Mouse (Mus musculus): ENCODE data around the gene Arhgap36.

Arhgap36 gene

DNA sequence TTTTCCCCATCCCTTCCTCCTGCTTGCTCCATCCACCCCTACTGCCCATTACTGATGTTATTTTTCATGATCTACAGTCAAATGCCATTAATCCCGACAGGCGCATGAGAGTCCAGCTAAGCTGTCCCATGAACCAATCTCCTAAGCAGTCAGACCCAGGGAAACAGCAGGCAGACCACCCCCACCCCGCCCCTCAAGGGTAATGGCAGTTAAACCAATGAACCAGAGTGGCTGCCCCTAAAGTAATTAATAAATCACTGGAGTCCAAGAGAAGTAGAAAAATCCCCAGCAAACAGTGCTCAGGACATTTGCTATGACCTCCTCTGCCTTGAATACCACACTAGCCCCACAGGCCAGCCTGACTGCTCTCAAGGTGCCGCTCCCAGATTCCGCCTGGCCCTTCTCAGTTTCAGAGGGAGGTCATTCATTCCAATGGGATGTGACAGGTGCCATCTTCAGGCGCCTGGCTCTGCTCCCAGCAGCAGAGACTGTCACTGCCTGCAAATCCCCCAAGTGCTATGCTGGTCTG is at the start of gene Arhgap36:
Gene Arhgap36 (plus strand): TSS at position 504 of the 529 bp plus-strand sequence.
- ATAC-seq (ENCODE audit: low TSS enrichment): no peak

GRCm38 (mm10) chrX:49457781-49458180 is 6.0 kb upstream of the Arhgap36 start:
- ATAC-seq (ENCODE audit: low TSS enrichment): no peak

DNA sequence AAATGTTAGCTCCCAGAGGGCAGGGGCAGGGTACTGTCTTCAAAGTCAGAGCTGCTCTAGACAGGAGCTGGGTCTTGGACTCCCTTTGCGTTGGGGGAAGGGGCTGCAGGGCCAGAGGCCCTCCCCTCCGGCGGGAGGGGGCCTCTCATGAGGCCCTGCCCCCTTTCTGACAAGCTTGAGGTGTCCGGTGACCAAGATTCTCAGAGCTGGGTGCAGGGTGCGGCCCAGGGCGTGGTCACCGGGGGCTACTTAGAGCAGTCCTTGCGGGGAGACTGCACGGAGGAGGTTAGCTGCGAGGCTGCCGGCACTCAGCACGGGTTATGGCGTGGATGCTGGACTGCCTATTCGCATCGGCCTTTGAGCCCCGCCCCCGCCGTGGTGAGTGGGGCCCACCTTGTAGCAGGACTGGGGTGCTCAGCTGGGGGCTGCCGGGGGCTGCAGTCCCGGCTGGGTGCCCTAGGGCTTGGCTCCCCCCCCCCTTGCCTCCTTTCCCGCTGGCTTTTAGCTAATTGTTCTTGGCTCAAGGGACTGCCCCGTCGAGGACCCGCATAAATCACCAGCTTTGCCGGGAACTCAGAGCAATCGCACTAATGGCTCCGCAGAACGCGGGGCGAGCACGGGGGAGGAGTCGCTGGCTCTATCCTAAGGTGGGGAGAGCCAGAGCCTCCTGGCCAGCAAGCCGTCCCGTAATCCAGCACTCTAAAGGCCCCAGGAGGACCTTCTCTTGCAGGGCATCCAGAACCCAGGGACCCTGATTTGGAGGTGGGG is 6.7 kb downstream of the Arhgap36 start:
- no peak for ATAC-seq (ENCODE audit: low TSS enrichment)

- ATAC-seq (ENCODE audit: low TSS enrichment): no peak
Measured at GRCm38 (mm10) chrX:49479968-49480809, 16.4 kb downstream of the Arhgap36 start.

- no peak for ATAC-seq (ENCODE audit: low TSS enrichment)
Measured at GRCm38 (mm10) chrX:49480846-49481245, 17.1 kb downstream of the Arhgap36 start.

GRCm38 (mm10) chrX:49489141-49489540 is 25.4 kb downstream of the Arhgap36 start:
- ATAC-seq (ENCODE audit: low TSS enrichment): no peak

DNA sequence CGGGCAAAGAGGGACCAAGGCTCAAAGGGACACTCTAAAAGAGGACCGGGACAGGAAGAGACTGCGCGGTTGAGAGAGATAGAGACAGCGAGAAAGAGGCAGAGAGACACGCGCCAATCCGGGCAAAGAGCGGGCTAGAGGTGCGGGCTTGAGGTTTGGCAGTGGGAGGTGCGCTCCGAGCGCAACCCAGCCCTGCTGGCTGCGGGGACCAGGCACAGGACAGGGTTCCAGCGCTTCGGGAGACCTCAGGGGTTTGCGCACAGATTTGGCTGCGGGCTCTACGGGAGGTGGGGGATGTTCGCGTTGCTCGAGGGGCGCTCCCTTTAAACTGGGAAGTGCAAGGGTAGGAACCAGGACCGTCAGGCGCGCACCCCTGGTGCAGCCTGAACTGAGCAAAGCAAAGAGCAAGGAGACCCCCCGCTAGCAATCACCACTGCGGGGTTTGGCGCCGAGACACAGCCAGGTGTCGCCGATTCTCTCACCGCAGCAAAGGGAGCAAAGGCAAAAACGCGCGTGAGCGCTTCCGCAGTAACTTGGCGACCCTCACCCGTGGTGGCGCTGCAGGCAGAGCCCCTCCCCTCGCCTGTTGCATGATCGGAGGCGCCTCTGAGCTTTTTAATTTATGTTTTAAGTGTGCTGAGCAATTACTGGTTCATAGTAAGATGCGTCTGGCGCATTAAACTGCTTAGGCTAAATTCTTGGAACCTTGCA is 30.1 kb downstream of the Arhgap36 start:
- ATAC-seq (ENCODE audit: low TSS enrichment): no peak

All from frontal cortex, adult (tissue).